Mouse (Mus musculus) gastrocnemius, adult 18-20 months (tissue): ENCODE measurements at regions not wholly inside any gene's neighbourhood (a gene's known extent, or its start where the extent isn't known, plus 50 kb on each side); places are given as distances from the start of the nearest gene placed in this dataset.

Experiments used
- DNase-seq: peaks from one replicate; pipeline ENCODE4 v3.0.0; 2021; ENCODE audit warnings: low spot score

DNA sequence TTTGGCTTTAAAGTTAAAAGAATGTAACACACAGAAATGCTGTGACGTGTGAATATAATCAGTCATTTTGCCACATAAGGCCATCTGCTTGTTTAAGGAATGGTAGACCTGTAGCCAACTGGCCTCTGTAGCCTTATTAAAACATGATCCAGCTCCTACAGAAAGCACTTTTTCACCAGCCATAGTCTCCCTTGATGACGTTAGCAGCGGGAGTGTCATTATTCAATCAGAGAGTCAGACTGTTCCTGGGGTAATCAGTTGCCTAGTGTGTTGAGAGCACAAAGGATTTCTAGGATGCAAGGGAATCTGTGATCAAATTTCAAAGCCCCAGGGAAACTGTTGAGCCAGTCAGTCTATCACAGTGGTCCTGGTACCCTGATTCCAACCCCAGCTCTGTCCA lies 260.3 kb upstream of the Rag2 start:
- DNase-seq, result no peak

DNA sequence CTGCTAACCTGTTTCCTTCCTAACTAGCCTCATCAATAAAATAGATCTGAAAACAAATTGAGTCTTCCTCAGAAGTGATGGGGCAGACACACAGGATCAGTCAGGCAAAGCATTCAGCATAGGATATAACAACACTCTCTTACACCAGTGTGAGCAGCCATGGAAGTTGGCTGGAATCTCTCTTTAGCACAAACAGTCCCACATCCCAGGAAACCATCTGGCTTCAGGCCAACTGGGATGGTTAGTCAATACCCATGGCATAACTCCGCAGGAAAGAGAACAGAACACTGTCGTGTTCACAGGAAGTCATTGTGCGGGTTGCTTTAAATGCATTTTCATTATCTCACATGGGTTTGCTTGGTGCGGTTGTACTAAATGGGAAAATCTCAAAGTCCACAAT lies 256.2 kb upstream of the Rag2 start:
- DNase-seq, result no peak

- DNase-seq, result no peak
Measured at GRCm38 (mm10) chr2:101370991-101371736, 253.4 kb upstream of the Rag2 start.

- no peak for DNase-seq
Measured at GRCm38 (mm10) chr2:101371834-101372493, 252.6 kb upstream of the Rag2 start.

- no peak for DNase-seq
Measured at GRCm38 (mm10) chr2:101380595-101380994, 243.9 kb upstream of the Rag2 start.

DNA sequence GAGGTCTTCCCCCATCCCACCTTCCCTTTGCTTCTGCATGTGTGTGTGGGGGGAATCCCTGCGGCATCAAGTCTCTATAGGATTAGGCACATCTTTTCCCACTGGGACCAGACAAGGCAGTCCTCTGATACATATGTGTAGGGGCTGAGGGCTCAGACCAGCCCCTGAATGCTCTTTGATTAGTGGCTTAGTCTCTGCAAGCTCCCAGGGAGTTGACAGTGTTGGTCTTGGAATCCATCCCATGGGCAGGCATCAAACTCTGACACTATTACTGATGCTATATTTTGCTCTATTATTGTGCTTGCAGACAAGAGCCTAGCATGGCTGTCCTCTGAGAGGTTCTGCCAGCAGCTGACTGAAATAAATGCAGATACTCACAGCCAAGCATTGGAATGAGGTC lies 209.5 kb upstream of the Rag2 start:
- DNase-seq, result no peak

GRCm38 (mm10) chr2:101416702-101417101 lies 207.8 kb upstream of the Rag2 start:
- no peak for DNase-seq

DNA sequence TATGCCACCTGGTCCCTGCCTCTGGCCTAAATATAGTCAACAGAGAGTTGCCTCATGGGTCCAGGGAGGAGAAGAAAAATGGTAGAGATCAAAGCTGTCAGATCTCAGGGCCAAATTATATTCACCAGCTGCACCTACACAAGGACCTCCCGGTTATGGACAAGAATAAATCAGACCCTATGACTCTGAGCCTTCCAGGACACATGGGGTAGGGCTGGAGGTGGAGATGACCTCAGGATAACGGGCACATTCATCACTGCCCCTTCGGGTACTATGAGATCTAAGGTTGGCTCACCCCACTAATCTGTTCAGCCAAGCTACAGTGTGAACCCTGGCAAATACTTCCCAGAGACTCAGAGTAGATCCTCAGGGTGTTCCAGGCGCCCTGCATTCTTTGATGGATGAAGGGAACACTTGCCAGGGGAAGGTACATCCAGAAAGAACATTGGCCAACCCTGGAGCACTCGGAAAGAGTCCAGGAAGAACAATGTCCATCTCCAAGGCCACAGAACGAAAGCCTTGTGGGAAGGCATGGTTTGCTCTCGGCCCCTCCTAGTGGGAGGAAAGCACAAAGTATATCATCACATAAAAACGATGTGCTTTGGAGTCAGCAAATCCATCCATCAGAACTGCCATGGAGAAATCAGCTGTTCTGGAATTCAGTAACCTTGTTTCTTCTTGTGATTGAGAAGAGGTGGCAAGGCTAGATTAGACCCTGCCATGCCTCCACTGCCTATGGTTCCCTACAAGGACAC lies 191.2 kb upstream of the Rag2 start:
- DNase-seq, result no peak

- no peak for DNase-seq
Measured at GRCm38 (mm10) chr2:101440231-101440630, 184.3 kb upstream of the Rag2 start.

GRCm38 (mm10) chr2:101441081-101441630 lies 183.4 kb upstream of the Rag2 start:
- no peak for DNase-seq

GRCm38 (mm10) chr2:101455591-101455990 lies 168.9 kb upstream of the Rag2 start:
- no peak for DNase-seq

DNA sequence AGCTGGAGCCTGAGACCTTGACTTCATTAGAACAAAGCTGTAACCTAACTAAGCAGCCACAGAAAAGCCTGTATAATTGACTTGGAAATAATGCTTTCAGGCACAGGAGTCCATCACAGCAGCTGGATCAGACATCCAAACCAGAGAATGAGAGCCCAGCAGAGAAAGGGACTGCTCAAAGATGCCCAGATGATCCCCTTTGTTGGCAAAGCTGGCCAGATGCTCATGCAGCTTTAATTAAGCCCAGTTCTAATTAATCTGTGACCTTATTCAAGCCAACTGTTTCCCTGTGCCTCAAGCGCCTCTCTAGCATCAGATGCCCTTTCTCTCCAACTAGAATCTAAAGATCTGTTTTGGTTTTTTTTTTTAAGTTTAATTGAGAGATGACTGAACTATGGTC lies 165.6 kb upstream of the Rag2 start:
- no peak for DNase-seq

- DNase-seq, result no peak
Measured at GRCm38 (mm10) chr2:101462450-101462849, 162.1 kb upstream of the Rag2 start.

DNA sequence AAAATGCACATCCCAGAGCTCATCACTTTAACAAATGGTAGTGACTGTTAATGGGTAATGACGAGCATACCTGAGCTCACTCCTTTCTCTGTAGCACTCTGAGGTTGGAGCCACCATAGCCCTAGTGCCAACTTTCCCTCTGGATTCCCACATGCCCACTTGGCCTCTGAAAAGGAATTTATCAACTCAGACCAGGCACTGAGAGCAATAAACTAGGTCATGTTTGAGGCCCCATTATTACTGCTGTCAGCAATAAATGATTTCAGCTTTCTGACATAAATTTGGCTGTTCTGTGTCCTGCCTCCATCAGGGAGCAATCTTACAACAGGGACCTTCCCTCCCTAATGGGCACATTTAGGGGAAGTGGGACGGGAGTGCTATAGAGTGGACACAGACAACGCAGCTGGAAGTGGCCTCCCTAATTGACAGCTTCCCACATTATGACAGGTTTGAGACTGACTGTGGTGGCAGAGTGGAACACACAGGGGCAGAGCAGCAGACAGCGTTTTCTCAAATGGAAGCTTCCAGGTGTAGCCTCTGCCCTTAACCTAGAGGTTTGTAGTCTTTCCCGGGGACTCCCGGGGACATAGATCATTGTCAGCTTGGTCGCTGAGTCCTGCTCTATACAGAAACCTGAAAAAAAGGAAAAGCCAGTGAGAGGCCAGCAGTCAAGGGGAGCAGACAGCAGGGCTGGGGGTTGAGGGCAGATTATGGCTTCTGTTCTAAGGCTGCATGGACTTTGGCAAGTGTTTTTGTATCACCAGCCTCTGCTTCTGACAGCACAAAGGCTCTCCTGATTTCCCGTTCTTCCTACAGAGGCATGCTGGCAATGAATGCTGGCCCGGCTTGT lies 160.0 kb upstream of the Rag2 start:
- no peak for DNase-seq

GRCm38 (mm10) chr2:101470569-101471100 lies 153.9 kb upstream of the Rag2 start:
- no peak for DNase-seq

DNA sequence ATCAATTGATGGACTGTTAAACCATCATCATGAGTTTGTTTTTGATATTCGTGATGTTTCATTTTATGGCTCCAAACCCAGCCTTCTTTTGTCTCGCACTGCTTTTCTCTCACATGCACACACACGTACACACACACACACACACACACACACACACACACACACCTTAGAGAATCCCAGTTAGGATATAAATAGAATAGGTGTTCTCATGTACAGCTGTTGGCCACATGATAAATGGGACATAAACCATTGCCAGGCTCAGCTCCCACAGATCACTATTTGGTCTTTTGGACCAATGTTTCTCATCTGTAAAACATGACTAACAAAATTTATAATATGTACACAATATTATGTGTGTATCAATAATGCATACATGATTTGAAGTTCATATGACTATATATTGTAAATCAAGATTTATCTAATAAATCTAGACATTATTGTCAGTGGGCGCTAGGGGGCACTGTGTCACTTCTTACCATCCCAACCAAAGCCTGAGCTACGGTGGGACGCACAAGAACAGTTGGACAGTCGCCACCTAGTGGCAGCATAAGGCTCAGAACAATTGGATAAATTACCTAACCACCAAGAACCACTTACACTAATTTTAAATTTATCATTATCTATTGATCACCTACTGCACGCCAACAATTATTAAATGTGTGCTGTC lies 151.9 kb upstream of the Rag2 start:
- peak; percentile 80 for DNase-seq

DNA sequence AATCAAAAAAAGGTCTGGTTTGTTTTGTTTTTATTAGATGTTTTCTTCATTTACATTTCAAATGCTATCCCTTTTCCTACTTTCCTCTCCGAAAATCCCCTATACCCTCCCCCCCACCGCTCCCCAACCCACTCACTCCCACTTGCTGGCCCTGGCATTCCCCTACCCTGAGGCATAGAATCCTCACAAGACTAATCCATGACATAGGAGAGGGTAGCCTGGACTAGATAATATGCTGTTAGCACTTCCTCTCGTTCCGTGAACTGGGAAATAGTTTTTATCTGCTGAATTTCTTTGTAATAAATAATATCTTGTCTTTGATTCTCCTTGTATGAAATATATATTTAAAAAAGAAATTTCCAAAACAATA lies 151.4 kb upstream of the Rag2 start:
- DNase-seq, result no peak

DNA sequence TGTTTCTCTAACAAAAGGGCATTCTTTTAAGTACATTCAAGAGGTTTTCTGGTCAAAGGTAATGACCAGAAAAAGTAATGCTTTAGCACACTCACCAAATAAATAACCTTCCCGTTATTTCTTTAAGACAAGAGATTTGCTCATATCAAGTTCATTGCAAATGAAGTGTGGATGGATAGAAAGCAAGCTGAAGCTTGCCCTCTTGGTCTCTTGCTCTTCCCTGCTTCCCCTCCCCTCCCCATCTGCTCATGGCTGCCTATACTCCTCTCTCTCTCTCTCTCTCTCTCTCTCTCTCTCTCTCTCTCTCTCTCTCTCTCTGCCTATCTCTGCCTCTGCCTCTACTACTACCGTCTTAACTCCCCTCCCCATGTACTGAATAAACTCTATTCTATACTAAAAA lies 147.7 kb upstream of the Rag2 start:
- DNase-seq, result no peak

DNA sequence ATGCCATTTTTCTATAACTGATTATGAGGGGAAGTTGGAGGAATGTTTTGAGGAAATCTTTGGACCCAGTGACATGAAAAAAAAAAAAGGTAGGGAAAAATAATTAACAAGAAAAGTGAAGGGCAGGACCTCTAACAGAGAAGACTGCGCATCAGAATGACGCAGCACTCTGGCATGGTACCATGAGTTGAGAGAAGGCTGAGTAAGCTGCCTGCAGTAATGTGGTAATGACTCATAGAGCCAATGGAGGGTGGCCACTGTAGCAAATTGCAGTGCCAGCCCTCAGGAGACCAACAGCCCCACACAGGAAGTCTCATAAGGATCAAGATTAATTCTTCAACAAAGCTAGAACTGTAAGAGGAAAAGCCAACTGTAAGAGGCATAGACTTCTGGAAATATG lies 134.3 kb upstream of the Rag2 start:
- DNase-seq, result no peak

- DNase-seq, result no peak
Measured at GRCm38 (mm10) chr2:101491762-101492161, 132.8 kb upstream of the Rag2 start.

GRCm38 (mm10) chr2:101508116-101508515 lies 116.4 kb upstream of the Rag2 start:
- no peak for DNase-seq
